Mouse (Mus musculus): ENCODE measurements around the gene Copa. TPM values are rescaled to one million over a fixed set of nuclear protein-coding genes. Genes with fewer than 3 reads are reported as not detected.

Gene Copa
- polyA plus RNA-seq, 1 experiment from 2014 or later = 170 TPM

- no peak within 1 kb of the TSS for H3K4me2 ChIP-seq (ENCODE audit: low read depth, low read length)
- peaks cover 31% of the 10 kb centered on the region for H3K27me3 ChIP-seq (ENCODE audit: control insufficient read depth, insufficient read depth, low read length)
- H3K36me3 ChIP-seq (ENCODE audit: control insufficient read depth, insufficient read depth) = no peaks in the 10 kb centered on the region
- H3K9ac ChIP-seq (ENCODE audit: low read length) = no peak within 1 kb of the TSS
- WGBS = 54% methylated on average over 2 of the region's 2 CpGs
- H3K27ac ChIP-seq (ENCODE audit: low read length) = no peak within 1 kb of the TSS
- no peak for ATAC-seq (replicated peaks; ENCODE audit: extremely low read depth, insufficient read depth, low FRiP score)
- no peaks in the 10 kb centered on the region for H3K9me3 ChIP-seq (replicated peaks; ENCODE audit: control insufficient read depth, low read length)
- no peak within 1 kb of the TSS for H3K4me3 ChIP-seq (ENCODE audit: low read length)
- peaks cover 3% of the 10 kb centered on the region; the same call in 1 of the 2 replicates for H3K4me1 ChIP-seq (ENCODE audit: control insufficient read depth, insufficient read depth, low read length)
These were observed 24.8 kb upstream of the Copa start, which contains the start of gene Nhlh1 for GRCm38 (mm10) chr1:172057491-172057921. Gene Nhlh1, minus strand, starts transcription at chr1:172057573.

DNA sequence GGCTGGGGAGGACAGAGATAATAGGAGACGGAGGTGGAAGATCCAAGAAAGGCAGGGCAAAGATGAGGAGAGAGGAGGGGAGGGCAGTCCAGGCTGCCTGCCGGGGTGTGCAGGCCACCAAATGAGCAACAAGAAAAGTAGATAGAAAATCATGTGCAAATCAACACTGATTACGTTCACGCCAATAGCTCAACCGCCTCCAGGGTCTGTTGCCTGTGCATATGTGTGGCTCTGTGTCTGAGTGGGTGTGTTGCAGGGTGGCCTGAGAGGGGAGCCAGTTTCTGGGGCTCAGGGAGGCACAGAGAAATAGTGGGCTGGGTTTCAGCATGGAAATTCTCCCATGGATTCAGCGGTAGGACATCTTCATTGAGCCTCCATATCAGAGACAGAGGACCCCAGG lies 24.0 kb upstream of the Copa start:
- H3K9ac ChIP-seq (ENCODE audit: low read length) = no peak overlapping the region
- H3K4me3 ChIP-seq (ENCODE audit: low read length) = no peak overlapping the region
- peaks cover 3% of the 10 kb centered on the region; the same call in 1 of the 2 replicates for H3K4me1 ChIP-seq (ENCODE audit: control insufficient read depth, insufficient read depth, low read length)
- WGBS = 67% methylated on average over 6 of the region's 6 CpGs
- no peak overlapping the region for H3K27ac ChIP-seq (ENCODE audit: low read length)
- H3K27me3 ChIP-seq (ENCODE audit: control insufficient read depth, insufficient read depth, low read length) = peaks cover 25% of the 10 kb centered on the region
- H3K36me3 ChIP-seq (ENCODE audit: control insufficient read depth, insufficient read depth) = no peaks in the 10 kb centered on the region
- H3K4me2 ChIP-seq (ENCODE audit: low read depth, low read length) = no peak overlapping the region
- no peak for ATAC-seq (replicated peaks; ENCODE audit: extremely low read depth, insufficient read depth, low FRiP score)
- H3K9me3 ChIP-seq (replicated peaks; ENCODE audit: control insufficient read depth, low read length) = no peaks in the 10 kb centered on the region

DNA sequence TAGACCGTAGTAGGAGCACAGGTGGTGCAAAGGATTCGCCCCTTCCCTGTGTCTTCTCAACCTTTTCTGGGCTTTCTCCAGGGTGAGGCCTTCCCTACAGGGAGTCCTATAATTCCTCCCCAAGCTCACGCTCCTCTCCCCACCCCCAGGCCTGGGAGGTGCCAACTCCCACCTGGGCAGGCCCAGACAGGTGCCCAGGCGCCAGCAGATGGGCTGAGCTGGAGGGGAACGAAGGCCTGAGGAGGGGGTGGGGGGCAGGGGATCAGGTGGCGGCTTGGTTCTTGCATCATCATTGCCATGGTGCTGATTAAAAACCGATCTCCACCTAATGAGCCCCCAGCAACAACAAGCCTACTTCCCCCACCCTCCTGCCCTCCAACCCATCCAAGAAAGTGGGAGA lies 23.5 kb upstream of the Copa start:
- Histone ChIP-seq H3K4me2 (ENCODE audit: low read depth, low read length) (no peak overlapping the region), H3K4me1 (ENCODE audit: control insufficient read depth, insufficient read depth, low read length) (peaks cover 2% of the 10 kb centered on the region), H3K9me3 (replicated peaks; ENCODE audit: control insufficient read depth, low read length) (no peaks in the 10 kb centered on the region), H3K27ac (ENCODE audit: low read length) (no peak overlapping the region), H3K9ac (ENCODE audit: low read length) (no peak overlapping the region), H3K27me3 (ENCODE audit: control insufficient read depth, insufficient read depth, low read length) (peaks cover 22% of the 10 kb centered on the region), H3K4me3 (ENCODE audit: low read length) (no peak overlapping the region), H3K36me3 (ENCODE audit: control insufficient read depth, insufficient read depth) (no peaks in the 10 kb centered on the region)
- no peak for ATAC-seq (replicated peaks; ENCODE audit: extremely low read depth, insufficient read depth, low FRiP score)
- 67% methylated on average over 7 of the region's 7 CpGs for WGBS

DNA sequence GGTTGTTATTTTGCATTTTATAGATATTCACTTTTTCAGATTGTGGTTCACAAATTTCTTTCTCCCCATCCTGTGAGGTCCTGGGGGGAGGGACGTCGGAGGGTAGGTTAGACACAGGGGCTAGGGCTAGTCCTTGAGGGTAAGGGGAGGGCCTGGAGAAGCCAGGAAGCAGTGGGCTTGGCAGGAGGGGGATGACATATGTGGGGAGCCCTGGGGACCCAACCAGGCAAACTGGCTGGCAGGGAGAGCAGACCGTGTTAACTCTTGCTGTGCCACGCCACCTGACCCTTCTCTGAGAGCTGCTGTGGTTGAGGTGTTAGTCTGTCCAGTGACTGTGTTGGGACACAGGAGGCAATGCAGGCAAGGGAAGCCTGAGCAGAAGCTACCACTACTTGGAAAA lies 21.7 kb upstream of the Copa start:
- ATAC-seq (replicated peaks; ENCODE audit: extremely low read depth, insufficient read depth, low FRiP score) = no peak
- WGBS = 50% methylated on average over 4 of the region's 4 CpGs
- Histone ChIP-seq H3K9ac (ENCODE audit: low read length) (no peak overlapping the region), H3K27ac (ENCODE audit: low read length) (no peak overlapping the region), H3K4me3 (ENCODE audit: low read length) (no peak overlapping the region), H3K9me3 (replicated peaks; ENCODE audit: control insufficient read depth, low read length) (no peaks in the 10 kb centered on the region), H3K4me2 (ENCODE audit: low read depth, low read length) (no peak overlapping the region), H3K27me3 (ENCODE audit: control insufficient read depth, insufficient read depth, low read length) (peaks cover 12% of the 10 kb centered on the region), H3K4me1 (ENCODE audit: control insufficient read depth, insufficient read depth, low read length) (no peaks in the 10 kb centered on the region; the same call in 1 of the 2 replicates), H3K36me3 (ENCODE audit: control insufficient read depth, insufficient read depth) (peaks cover 13% of the 10 kb centered on the region)

DNA sequence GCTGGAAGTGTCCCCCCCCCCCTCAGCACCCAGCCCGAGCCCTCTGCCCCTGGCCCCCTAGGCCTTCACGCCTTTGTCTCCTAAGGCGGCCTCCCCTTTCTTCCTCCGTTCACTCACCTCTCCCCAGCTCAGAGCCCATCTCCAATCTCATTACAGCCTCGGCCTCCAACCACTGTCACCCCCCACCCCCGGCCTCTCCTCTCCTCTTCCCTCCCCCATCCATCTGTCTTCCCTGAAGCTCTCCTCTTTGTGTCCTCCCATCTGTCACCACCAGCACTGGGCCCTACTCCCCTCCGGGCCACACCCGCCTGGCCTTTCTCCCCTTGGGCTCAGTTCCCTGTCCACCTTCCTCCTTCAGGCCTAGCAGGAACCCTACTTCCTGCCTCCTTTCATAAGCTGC lies 21.1 kb upstream of the Copa start:
- no peaks in the 10 kb centered on the region for H3K9me3 ChIP-seq (replicated peaks; ENCODE audit: control insufficient read depth, low read length)
- H3K27ac ChIP-seq (ENCODE audit: low read length) = no peak overlapping the region
- no peaks in the 10 kb centered on the region; the same call in 1 of the 2 replicates for H3K4me1 ChIP-seq (ENCODE audit: control insufficient read depth, insufficient read depth, low read length)
- 40% methylated on average over 8 of the region's 8 CpGs for WGBS
- H3K4me3 ChIP-seq (ENCODE audit: low read length) = no peak overlapping the region
- H3K9ac ChIP-seq (ENCODE audit: low read length) = no peak overlapping the region
- ATAC-seq (replicated peaks; ENCODE audit: extremely low read depth, insufficient read depth, low FRiP score) = no peak
- H3K4me2 ChIP-seq (ENCODE audit: low read depth, low read length) = no peak overlapping the region
- H3K36me3 ChIP-seq (ENCODE audit: control insufficient read depth, insufficient read depth) = peaks cover 17% of the 10 kb centered on the region
- H3K27me3 ChIP-seq (ENCODE audit: control insufficient read depth, insufficient read depth, low read length) = peaks cover 8% of the 10 kb centered on the region; the same call in 1 of the 2 replicates

GRCm38 (mm10) chr1:172062101-172062500 lies 20.2 kb upstream of the Copa start:
- no peak for ATAC-seq (replicated peaks; ENCODE audit: extremely low read depth, insufficient read depth, low FRiP score)
- H3K4me2 ChIP-seq (ENCODE audit: low read depth, low read length) = no peak overlapping the region
- peaks cover under 1% of the 10 kb centered on the region; the same call in 1 of the 2 replicates for H3K27me3 ChIP-seq (ENCODE audit: control insufficient read depth, insufficient read depth, low read length)
- WGBS = 82% methylated on average over 2 of the region's 2 CpGs
- H3K4me1 ChIP-seq (ENCODE audit: control insufficient read depth, insufficient read depth, low read length) = no peaks in the 10 kb centered on the region; the same call in 1 of the 2 replicates
- H3K4me3 ChIP-seq (ENCODE audit: low read length) = no peak overlapping the region
- H3K9ac ChIP-seq (ENCODE audit: low read length) = no peak overlapping the region
- no peak overlapping the region for H3K27ac ChIP-seq (ENCODE audit: low read length)
- peaks cover 23% of the 10 kb centered on the region for H3K36me3 ChIP-seq (ENCODE audit: control insufficient read depth, insufficient read depth)
- no peaks in the 10 kb centered on the region for H3K9me3 ChIP-seq (replicated peaks; ENCODE audit: control insufficient read depth, low read length)

- Histone ChIP-seq H3K4me2 (ENCODE audit: low read depth, low read length) (no peak overlapping the region), H3K27me3 (ENCODE audit: control insufficient read depth, insufficient read depth, low read length) (no peaks in the 10 kb centered on the region), H3K4me3 (ENCODE audit: low read length) (no peak overlapping the region), H3K27ac (ENCODE audit: low read length) (no peak overlapping the region), H3K9ac (ENCODE audit: low read length) (no peak overlapping the region), H3K4me1 (ENCODE audit: control insufficient read depth, insufficient read depth, low read length) (no peaks in the 10 kb centered on the region; the same call in 1 of the 2 replicates), H3K9me3 (replicated peaks; ENCODE audit: control insufficient read depth, low read length) (no peaks in the 10 kb centered on the region), H3K36me3 (ENCODE audit: control insufficient read depth, insufficient read depth) (peaks cover 32% of the 10 kb centered on the region)
- ATAC-seq (replicated peaks; ENCODE audit: extremely low read depth, insufficient read depth, low FRiP score) = no peak
- 40% methylated on average over 4 of the region's 4 CpGs for WGBS
These were observed 18.9 kb upstream of the Copa start for GRCm38 (mm10) chr1:172063291-172064023.

DNA sequence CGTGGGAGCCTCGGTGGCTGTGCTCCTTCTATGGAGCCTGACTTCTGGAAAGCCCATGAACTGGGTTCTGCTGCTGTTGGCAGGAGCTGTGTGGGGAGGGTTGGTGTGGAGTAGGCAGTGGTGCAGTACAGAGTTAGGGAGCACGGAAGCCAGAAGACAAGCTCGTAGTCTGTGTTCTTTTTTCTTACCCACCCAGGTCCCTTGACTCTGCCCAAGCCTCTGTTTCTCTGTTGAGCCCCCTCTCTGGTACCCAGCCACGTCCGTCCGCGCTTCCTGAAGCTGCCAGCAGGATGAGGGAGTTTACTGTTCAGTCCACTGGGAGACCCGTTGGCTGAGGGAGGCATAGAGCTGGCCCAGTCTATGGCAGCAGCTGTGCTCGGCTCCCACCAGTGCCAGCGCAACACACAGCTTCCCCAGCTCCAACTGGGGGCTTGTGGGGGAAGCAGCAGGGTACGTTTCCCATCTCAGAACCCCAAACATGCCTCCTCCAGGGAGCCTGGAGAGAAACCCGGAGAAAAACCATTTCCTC lies 17.7 kb upstream of the Copa start:
- Histone ChIP-seq H3K4me1 (ENCODE audit: control insufficient read depth, insufficient read depth, low read length) (no peaks in the 10 kb centered on the region; the same call in 1 of the 2 replicates), H3K27ac (ENCODE audit: low read length) (no peak overlapping the region), H3K9me3 (replicated peaks; ENCODE audit: control insufficient read depth, low read length) (no peaks in the 10 kb centered on the region), H3K9ac (ENCODE audit: low read length) (no peak overlapping the region), H3K36me3 (ENCODE audit: control insufficient read depth, insufficient read depth) (peaks cover 44% of the 10 kb centered on the region), H3K27me3 (ENCODE audit: control insufficient read depth, insufficient read depth, low read length) (no peaks in the 10 kb centered on the region), H3K4me3 (ENCODE audit: low read length) (no peak overlapping the region), H3K4me2 (ENCODE audit: low read depth, low read length) (no peak overlapping the region)
- 73% methylated on average over 13 of the region's 13 CpGs for whole genome bisulfite sequencing
- ATAC-seq (replicated peaks; ENCODE audit: extremely low read depth, insufficient read depth, low FRiP score) = no peak

GRCm38 (mm10) chr1:172070227-172070626 lies 12.1 kb upstream of the Copa start:
- H3K9me3 ChIP-seq (replicated peaks; ENCODE audit: control insufficient read depth, low read length) = no peaks in the 10 kb centered on the region
- 28% methylated on average over 6 of the region's 6 CpGs for WGBS
- peaks cover 8% of the 10 kb centered on the region for H3K4me1 ChIP-seq (ENCODE audit: control insufficient read depth, insufficient read depth, low read length)
- H3K9ac ChIP-seq (ENCODE audit: low read length) = no peak overlapping the region
- H3K27me3 ChIP-seq (ENCODE audit: control insufficient read depth, insufficient read depth, low read length) = no peaks in the 10 kb centered on the region
- peaks cover 82% of the 10 kb centered on the region for H3K36me3 ChIP-seq (ENCODE audit: control insufficient read depth, insufficient read depth)
- no peak for ATAC-seq (replicated peaks; ENCODE audit: extremely low read depth, insufficient read depth, low FRiP score)
- no peak overlapping the region for H3K27ac ChIP-seq (ENCODE audit: low read length)
- H3K4me2 ChIP-seq (ENCODE audit: low read depth, low read length) = no peak overlapping the region
- no peak overlapping the region for H3K4me3 ChIP-seq (ENCODE audit: low read length)
